Mouse (Mus musculus) cerebellum, adult 2 months (tissue): Measurements from ENCODE around the gene Steap4.

Experiments
- CTCF ChIP-seq: fragments of 200-500 bp; IDR thresholded peaks from 2 replicates; pipeline ENCODE4 v1.5.1; 2011; ENCODE audit warnings: low read depth, mild to moderate bottlenecking, control low read depth, low read length, moderate library complexity, borderline replicate concordance; ENCODE audit not compliant: insufficient read depth
- POLR2A ChIP-seq: fragments of 200-500 bp; IDR thresholded peaks from 2 replicates; pipeline ENCODE4 v1.6.1; 2011; ENCODE audit warnings: low read length, control low read depth, borderline replicate concordance; ENCODE audit not compliant: insufficient read depth

DNA sequence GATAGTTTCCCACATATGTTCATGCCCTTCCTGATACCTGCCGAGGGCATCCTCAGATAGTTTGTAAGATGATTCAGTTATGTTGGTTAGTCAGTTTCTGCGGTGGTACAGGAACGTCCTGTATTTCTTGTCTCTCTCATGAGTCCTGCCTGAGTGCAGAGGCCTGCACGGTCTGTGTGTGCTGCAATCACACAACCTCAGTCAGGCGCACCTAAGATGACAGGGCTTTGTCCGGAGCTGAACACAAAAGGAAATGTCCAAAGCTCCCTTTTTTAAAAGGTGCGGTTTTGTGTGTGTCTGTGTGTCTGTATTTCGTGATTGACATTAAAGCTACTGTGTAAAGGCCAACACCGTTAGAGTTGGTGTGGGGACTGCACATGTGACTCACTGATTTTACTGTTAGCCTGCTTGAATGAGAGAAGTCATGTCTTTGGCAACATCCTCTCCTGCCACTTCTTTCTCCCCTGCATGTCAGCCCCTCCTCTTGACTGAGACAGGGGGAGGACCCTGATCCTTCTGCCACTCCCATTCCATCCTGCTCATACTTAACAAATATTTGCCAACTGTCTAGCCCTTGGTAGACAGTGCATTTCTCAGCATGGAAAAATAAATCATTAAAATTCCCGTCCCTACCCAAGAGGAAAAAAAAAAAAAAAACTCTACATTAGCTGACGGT is 14.4 kb downstream of the Steap4 start:
- TF ChIP-seq POLR2A (no peak), CTCF (no peak)
